Mouse (Mus musculus): ENCODE results near the gene Prkce.
A peak's percentile ranks its signal among the peaks of the same experiment; 100 is the strongest.

Gene Prkce

DNA sequence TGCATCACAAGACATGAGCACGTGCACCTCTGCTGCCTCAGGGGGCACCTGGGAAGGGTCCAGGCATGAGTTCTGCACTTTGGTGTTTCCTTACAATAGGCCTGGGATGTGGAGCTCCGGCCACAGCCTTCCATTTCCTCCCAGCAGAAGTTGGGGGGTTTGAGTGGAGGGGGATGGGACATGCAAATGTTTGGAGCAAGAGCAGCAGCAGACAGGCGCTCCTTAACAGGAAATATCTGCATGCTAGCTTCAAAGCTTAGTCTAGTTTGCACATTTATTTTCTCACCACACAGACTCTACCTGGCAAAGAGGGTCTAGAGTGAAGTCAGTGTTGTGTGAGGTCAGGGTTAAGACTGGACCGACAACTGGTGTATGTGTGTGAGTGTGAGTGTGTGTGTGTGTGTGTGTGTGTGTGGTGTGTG lies 169.1 kb downstream of the Prkce start:
- no peak for DNase-seq (ENCODE audit: low spot score)

DNA sequence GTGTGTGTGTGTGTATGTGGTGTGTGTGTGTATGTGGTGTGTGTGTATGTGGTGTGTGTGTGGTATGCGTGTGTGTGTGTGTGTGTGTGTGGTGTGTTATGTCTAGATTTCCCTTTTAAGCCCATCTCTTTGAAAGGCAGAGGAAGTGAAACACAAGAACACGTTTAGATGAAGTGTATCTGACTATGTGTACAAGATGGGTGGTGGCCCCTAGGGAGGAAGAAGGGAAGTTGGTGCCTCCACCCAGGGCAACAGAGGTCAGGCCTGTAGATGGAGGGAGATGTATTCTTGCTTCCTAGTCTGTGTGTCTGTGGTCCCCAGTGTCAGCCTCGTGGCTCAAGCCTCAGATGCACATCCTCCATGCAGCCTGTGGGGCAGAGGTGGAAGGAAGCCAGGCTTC lies 169.5 kb downstream of the Prkce start:
- DNase-seq (ENCODE audit: low spot score) = no peak

DNA sequence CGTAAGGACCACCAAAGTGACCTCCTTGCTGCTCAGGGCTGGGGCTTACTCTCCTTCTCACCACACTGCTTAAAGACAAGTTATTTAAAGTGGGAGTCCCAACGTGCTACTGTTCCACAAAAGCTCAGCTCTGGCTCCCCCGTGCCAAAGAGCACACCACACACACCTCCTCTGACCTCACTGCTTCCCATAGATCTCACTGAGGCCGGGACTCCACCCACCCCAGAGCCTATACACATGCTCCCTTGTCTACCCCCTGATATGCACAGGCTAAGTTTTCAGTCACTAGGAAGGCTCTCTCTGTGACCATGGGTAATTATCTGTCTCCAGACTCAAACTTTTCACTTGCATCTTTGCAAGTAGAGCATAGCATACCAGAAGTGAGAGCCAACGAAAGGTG lies 170.7 kb downstream of the Prkce start:
- DNase-seq (ENCODE audit: low spot score) = no peak

DNA sequence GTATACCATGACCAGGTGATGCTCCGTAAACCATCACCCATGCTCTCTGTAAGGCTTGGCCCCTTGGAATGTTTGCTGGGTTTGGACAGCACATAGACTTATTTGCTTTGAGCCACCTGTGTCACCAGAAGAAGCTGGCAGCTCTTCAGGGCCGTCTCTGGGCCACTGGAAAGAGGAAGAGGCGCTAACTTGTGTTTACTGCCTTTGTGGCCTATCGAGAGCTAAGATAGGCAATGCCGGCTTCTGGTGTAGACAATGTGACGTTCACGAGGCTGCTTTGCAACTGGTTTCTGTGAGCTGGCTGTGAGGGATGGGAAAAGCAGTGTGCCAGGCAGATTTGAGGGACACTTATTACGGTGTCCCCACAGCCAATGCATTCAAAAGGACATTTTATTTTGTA lies 176.4 kb downstream of the Prkce start:
- DNase-seq (ENCODE audit: low spot score) = no peak

DNA sequence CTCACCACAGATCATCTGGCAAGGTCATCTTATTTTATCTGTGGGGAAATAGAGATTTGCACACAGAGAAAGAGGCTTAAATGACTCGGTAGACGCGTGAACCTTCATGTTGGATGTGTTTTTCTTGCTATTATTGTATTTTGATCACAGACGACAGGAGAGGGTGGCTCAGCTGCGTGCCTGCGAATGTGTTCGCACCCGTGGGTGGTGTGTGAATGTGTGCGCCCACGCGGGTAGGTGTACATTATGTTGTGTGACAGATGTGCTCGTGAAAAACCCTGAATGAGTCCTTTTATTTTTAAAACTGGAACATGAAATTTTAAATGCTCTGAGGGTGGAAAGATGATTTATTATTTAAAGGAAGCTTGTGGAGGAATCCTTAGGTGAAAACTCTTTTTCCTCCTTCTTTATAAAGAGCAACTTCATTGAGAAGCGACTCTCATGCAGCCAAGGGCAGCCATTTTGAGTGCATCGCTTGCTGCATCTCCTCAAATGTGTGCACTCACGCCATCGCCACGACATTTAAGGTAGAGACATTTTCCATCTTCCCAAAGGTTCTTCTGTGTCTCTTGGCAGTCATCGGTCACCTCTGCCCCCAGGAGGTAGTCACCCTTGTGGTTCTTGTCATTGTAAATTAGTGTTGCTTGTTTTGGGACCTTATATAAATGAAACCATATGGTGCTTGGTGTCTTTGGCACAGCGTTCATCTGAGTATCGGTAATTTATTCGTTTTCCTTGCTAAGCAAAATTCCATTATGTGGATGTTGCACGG lies 177.8 kb downstream of the Prkce start:
- no peak for DNase-seq (ENCODE audit: low spot score)

DNA sequence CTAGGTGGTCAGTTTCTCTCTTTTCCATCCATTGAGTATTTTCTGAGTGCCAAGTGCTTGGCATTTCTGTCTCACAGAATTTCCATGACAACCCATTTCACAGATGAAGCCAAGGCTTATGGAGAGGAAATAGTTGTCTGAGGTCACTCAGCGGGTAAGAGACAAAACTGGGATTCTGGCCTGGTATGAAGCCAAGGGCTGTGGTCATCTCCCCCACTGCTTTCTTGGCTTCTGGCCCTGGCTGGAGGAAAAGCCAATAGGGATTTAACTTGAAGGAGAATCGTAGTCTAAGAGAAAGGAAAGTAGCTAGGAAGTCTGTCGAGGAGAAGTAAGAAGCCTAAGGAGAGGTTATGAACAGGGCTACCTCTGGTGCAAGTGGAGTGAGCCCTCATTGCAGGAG lies 182.7 kb downstream of the Prkce start:
- no peak for DNase-seq (ENCODE audit: low spot score)

DNA sequence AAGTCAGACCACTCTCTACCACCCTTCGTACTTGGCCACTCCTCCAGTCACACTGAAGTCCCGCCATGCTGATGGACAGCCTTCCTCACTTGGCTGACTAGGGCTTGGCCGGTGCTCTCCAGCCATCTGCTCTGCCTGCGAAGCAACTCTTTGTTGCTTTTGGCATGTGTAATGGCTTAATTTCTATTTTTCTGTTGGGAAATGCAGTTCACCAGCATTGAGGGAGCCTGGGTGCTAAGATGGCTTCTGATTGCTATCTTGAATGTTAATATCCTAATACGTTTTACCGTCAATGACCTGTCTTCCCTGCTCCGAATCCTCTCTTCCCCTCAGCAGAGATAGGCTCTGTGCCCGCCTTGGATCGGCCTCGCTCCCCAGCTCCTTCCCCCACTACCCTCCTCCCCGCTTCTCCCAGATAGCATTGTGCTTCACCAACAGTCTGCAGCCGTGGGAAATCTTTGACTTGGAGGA lies 183.2 kb downstream of the Prkce start:
- no peak for DNase-seq (ENCODE audit: low spot score)

DNA sequence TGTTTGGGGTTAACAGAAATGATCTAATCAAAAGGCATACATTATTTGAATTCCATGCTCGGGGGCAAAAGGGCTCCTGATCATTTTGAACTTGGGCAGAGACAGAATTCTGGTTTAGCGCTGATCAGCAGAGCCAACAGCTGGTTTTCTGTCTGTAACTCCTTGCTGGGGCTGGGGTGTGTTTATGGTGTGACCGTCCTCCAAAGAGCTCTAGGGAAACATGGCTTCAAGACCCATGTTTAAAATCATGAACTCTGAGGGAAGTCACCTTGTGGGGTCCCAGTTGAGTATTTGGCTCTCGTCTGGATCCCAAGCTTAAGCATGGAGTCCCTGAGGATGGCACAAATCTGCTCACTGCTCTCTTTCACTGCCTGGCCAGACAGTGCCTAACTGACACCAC lies 183.7 kb downstream of the Prkce start:
- DNase-seq (ENCODE audit: low spot score) = no peak

DNA sequence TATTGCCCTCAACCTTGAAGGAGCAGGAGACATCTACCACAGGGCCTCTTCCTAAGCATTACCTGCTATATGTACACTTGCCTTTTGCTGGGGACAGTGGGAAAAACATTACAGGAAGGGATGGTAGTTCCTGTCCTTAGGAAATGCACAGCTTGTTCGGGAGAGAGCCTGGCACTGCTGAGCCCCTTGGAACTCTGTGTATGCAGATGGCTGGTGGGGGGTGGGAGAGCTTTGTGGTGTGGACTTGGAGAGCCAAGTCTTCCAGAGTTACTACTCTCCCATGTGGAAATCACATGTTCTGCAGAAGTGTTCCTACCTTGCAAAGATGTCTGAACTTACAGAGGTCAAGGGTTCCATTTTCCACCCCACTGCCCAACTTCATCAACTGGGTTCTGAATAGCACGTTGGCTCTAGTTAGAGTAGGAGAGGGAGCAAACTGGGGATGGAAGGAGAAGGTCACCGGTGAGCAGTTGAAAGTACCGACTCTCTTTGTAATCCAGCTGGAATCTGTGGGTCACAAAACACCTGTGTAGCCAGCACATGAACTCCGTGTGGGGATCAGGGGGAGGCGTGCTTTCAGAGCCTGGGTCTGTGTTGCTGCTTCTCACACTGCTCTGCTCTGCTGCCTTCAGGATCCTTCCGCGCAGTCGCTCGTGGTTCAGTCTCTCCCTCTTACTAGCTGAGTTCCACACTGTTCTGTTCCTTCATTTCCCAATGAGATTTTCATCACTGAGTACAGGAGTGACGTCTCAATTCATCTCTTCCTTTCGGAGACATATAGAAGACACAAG lies 184.9 kb downstream of the Prkce start:
- no peak for DNase-seq (ENCODE audit: low spot score)

DNA sequence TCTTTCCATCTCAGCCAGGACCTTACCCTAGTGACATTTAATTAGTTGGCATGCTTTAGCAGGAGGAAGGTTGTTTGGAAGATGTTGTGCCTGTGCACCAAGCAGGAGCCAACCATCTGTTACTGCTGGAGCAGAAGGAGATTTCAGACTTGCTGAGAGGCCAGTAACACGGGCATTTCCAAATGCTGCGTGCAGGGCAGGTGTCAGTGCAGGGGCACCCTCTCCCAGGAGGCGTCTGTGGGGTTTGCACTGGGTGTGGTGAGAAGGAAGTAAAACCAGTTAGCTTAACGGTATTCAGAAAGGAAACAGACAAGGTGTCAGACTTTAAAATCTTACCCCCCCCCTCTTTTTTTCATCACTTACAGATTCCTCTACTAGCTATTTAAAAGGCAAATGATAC lies 186.1 kb downstream of the Prkce start:
- DNase-seq (ENCODE audit: low spot score) = no peak

DNA sequence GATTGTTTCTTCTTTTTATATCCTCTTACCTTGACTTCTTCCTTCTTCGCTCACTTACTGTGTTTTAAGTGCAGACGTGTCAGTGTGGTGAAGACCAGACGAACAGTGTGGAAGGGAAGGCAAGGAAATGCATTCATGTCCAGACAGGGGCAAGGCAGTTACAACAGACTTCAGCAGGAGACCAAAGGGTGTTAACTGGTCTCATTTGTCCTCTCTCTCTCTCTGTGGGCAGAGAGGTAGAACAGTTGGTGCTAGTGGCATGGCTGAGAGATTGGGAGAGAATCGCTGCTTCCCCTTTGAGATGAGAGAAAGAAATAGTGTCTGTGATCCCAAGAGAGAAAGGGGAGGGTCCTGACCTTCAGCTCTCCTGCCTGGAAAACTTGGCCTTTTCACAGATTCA lies 186.5 kb downstream of the Prkce start:
- no peak for DNase-seq (ENCODE audit: low spot score)

DNA sequence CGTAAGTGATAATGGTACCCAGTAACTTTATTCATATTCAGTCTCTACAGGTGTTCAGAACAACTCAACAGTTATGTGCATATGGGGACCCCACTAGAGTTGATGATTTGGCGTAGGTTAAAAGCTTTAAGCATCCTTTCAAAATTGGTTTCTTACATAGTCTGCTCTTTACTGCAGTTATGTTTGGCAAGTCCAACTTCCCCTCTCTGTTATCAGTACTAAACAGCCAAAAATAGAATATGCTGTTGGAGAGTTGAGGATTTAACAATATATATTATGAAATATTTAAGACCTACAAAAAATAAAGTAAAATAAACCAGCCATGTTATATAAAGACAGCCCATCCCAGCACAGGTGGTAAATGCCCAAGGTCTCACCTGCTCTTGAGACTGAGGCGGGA lies 187.3 kb downstream of the Prkce start:
- no peak for DNase-seq (ENCODE audit: low spot score)

DNA sequence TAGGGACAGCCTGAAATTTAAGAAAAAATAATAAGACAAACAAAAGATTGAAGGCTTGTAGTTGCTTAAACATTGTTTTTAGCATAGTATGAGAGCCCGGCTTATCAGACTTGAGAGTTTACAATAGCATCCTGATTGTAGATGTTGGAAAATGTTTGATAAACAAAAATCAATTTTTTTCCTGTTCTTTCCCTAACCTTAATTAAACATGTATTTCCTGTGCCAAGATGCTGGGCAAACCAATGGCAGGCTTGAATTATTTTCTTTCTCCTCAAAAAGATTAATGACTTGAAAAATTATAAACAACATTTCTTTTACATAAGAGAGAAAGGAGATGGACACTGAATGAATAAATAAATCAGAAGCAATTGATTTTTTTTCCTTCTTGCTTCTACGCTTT lies 187.7 kb downstream of the Prkce start:
- no peak for DNase-seq (ENCODE audit: low spot score)

DNA sequence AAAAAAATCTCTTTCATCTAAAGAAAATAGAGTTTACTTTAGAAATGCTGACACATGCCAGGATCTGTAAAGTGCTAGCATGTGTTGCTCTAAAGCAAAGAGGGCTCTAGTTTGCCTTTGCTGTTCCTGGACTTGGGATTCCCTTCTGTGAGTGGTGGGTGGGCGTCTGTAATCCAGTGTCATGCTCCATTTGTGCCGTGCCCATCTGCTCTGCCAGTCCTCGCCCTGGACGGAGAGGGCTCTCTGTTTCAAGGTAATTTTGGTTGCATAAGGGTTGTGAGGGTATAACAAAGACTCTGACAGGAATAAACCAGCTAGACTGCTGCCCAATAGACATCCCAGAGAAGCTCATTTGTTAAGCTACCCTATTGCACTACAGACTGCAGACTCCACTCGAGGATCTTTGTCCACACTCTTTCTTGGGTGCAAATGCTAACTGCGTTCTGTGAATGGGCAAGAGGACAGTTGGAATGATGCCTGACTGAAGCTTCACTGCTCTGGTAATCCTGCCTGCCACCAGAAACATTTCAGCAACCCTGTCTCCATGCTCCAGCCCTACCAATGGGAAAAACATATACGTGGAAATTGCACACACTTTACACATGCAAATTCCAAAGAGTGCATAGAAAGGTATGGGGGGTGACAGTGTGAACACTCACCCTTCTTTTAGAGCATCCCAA lies 188.3 kb downstream of the Prkce start:
- DNase-seq (ENCODE audit: low spot score) = no peak

DNA sequence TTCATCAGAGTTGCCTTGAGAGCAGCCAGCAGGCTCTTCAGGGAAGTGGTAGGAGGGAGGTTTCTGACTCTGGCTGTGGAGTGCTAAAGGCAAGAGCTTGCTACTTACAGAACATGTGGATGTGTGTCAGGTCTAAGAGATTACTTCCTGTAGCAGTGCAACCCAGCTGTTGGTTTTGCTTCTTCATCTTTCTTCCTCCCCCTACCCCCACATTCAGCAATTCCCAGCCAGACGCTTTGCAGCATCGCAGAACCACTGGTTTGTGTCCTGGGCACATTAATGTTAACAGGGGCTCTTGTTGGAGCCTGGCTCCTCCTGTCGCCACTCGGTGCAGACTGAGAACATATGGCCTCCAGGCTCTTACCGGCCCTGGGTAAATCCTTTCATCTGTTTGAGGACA lies 190.8 kb downstream of the Prkce start:
- peak; percentile 63 for DNase-seq (ENCODE audit: low spot score)

DNA sequence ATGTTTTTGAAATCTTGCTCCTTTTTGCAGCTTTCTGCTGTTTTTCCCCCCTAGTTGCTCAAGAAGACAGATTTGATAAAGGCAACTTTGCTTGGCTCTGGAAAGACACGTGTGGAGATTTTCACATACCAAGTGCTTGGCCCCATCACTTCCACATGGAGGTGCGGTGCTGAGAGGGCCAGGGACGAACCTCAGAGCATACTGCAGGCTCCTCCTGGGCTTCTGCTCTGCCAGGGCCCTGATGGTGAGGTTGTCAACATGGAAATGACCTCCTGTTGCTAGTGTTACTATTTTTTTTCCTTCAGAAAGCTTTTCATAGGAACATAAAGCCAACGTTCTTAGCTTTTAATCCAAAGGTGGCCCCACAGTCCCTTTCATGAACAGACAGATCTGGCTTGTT lies 191.3 kb downstream of the Prkce start:
- DNase-seq (ENCODE audit: low spot score) = no peak

DNA sequence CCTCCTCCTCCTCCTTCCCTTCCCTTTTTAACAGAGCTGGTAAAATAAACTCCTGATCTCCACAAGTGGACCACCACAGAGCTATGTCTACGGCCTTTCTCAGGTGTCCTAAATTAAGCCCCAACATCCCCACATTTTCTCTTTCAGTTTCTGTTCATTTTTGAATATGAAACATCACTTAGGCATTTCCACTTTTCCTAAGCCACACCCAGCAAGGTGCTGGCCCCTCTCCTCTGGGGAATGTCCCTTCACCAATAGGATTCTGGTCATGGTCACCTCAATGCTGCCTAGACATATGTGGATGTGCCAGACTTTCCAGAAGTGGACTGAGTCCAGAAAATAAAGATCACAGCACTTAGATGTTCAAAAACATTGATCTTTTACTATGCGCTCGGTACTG lies 193.3 kb downstream of the Prkce start:
- DNase-seq (ENCODE audit: low spot score) = no peak

DNA sequence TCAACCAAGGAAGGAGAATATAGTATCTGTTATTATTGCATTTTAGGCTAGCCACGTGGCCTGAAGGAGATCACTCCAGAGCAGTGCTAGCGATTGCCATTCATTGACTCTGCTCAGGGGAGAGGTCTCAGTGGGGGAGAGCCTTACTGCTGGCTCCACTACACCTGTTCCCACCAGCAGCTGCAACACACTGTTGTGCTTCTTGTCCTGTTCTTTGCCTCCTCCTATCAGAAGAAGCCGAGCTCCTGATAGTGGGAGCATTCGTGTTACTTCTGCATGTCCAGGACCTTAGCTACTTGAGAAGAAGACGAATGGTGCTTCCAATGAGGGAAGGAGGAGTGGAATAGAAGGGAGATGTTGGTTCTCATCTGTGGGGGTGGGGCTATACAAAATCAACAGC lies 195.8 kb downstream of the Prkce start:
- DNase-seq (ENCODE audit: low spot score) = no peak

DNA sequence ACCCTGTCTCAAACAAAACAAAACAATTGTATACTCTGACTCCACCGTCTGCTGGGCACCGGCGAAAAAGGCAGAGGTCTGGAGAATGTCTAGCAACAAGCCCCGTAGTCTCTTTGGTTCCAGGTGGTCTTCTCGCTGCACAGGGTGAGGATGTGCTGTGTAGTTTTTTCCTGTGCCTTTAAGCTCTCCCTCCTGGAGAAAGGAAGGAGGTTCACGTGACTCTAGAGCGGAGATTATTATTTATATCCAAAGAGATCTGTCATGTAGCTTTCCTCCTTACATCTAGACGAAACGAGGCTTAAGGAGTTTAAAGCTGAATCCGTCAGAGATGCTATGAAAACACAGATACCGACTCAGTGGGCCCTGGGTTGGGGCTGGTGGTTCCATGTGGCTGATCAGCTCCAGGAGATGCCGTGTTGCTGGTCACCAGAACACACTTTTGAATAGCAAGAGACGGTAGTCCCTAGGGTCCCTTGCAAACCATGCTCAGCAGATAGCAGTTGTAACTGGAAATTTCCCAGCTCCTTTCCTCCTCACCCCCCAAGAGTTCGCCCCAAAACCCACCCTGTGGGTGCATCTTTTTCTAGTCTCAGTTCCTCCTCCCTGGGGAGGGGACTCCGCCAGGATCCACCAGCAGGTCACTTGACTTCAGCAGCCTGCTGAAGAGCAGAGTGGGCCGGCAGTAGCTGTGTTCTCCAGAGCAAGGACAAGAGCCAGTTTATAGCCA lies 196.9 kb downstream of the Prkce start:
- no peak for DNase-seq (ENCODE audit: low spot score)

DNA sequence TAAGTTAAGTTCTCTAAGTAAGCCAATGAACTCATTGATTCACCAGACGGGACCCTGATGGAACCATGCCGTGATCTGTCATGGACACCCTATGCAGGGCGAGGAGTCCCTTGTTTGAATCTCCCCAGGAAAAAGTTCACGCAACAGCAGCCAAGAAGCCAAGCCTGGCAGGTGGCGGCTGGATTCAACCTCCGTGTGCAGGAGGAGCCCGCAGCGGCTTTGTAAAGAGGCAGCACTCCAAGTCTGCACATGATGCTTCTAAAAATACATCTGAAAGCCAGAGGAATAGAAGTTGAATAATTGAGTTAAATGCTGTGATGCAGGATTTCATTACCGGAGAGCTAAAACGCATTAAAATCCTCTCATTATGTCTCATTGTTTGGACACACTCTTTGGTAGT lies 199.3 kb downstream of the Prkce start:
- DNase-seq (ENCODE audit: low spot score) = no peak

DNA sequence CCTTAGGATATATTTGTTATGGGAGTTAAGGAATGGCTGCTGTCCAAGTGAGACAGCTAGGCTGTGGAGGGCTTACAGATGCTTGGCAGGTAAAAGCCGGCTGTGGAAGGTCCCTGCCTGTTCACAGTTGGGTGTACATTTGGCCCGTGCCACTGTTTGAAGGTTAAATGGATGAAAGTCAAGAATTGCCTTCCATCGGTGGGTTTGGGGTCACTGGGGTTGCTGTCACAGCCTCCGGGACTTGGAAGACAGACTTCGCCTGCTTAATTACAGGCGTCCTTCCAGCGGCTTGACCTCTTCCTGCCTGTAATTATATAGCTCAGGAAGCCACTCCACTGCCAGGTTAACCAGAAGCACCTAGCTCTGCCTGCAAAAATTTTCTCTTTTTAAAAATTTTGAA lies 200.1 kb downstream of the Prkce start:
- no peak for DNase-seq (ENCODE audit: low spot score)

DNA sequence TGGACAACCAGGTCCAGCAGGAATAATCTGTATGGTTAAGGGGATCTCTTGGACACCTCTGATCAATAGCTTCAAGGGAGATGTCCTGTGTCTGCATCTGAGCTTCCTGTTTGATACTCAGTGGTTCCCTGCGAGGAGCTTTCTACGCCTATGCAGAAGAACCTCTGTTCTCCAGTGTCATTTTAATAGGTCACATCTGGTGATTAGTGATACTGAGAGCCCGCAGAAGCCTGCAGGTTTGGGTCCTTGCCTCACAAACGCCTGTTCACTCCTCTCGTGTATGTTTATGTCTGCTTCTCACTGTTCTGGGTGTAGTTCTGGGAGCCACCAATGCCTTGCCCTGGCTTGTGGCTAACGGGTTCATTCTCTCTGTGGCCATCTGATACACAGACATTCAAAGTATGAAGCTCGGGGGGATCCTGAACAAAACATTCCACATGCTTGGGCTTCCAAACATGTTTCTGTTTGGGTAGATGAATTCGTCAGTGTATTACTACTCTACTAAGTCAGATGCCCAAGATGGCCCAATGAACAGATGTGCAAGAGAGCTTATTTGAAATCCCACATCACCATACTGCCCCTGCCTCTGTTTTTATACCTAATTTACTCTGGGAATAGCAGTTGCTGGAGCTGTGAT lies 202.6 kb downstream of the Prkce start:
- no peak for DNase-seq (ENCODE audit: low spot score)

Measured in yolk sac, embryonic 10.5 days (tissue).